Mouse (Mus musculus) lung, postnatal 25 days (tissue): ENCODE measurements at regions not wholly inside any gene's neighbourhood (a gene's known extent, or its start where the extent isn't known, plus 50 kb on each side); places are given as distances from the start of the nearest gene placed in this dataset.

Experiments used
- DNase-seq: peaks from one replicate; pipeline ENCODE4 v3.0.0; 2022; ENCODE audit warnings: low spot score

DNA sequence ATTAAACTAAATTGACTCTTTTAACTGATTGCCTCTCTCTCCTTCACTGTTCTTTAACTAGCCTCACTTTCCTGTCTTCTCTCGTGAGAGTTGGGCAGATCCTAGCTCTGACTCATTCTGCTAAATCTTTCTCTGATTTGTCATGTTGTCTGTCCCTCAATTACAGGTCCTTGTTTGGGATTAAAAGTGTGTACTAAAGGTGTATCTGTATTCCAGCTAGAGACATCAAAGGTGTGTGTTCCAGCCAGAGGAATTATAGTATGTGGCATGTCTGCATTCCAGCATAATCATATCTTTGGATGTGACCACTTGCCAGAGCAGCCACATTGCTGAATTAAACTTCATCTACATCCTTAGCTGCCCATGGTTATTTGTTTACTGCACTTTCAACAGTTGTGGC is 167.5 kb upstream of the Fam83b start:
- peak; percentile 7 for DNase-seq

GRCm38 (mm10) chr9:76733812-76734211 is 166.9 kb upstream of the Fam83b start:
- no peak for DNase-seq

DNA sequence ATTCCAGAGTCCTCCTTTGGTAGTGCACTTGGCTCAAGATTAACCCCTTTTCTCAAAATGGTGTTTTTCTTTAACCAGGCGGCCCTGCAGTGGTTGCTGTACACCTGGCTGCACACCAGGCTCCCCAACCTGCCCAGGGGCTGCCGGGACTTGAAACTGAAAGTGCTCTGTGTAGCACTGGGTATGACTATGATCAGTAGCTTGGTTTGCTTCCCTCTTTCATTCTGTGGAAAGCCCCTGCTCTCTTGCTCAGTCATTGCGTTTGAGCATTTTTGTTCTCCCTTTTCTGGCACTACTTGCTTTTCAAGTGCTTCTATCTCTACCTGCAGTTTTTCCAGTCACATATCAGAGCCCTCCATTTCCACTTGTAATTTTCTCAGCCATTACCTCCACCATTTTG is 156.0 kb upstream of the Fam83b start:
- DNase-seq, result no peak

DNA sequence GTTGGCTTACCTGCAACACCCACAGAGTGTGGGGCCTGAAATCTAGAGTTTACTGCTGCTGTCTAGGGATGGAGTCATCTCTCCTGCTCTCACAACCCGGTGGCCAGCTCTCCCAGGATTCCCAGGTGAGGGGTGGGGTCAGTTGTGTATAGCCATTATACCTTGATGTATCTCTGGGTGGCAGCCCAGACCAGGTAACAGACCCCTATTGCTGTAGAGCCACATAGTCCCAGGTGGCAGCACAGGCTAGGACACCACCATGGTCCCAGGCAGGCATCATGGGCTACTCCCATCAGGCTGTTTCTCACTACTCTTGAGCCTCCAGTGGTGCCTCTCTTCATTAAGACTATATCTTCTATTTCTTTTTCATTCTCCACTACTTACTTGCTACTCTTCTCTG is 148.9 kb upstream of the Fam83b start:
- no peak for DNase-seq

DNA sequence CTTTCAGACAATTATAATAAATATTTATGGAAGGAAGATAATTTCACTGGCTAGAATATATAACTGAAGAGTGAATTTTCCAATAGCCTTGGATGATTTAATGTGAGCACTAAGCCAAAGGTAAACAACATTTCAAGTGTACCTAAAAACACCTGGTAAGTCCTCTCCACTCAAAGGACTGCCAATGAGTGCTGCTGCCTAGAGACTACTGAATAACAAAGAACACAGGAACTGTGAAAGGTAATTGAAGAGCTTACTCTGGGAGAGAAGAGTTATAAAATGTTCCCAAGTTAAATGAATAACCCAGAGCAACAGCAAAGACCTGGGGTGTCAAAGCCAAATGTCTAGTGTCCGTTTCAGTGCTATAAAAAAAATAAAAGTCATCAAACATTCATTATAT is 139.5 kb upstream of the Fam83b start:
- DNase-seq, result peak; percentile 63

GRCm38 (mm10) chr9:76705786-76706185 is 138.9 kb upstream of the Fam83b start:
- no peak for DNase-seq

- DNase-seq, result peak; percentile 77
Observed at GRCm38 (mm10) chr9:76695547-76695946, 128.6 kb upstream of the Fam83b start.

- DNase-seq, result no peak
Observed at GRCm38 (mm10) chr9:76692976-76693375, 126.1 kb upstream of the Fam83b start.

DNA sequence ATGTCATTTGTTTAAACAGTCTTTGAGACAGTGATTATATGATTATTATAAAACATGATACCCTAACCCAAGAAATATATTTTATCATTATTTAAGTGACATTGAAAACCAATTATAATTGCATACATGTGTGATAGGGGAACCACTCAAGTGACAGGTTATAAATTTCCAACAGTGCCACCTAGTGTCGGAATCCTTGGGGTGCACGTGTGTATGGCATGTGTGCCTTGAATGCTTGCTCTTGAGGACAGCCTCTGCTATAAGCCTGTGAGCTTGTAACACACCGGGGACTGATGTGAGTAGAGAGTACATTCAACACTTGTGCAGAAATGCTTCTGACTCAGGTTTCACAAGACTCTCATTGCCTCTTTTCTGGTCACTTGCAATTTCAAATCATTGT is 93.9 kb upstream of the Fam83b start:
- DNase-seq, result peak; percentile 71

GRCm38 (mm10) chr9:76659798-76660197 is 92.9 kb upstream of the Fam83b start:
- no peak for DNase-seq

- no peak for DNase-seq
Observed at GRCm38 (mm10) chr9:76653311-76653710, 86.4 kb upstream of the Fam83b start.

GRCm38 (mm10) chr9:76649484-76649883 is 82.6 kb upstream of the Fam83b start:
- no peak for DNase-seq

DNA sequence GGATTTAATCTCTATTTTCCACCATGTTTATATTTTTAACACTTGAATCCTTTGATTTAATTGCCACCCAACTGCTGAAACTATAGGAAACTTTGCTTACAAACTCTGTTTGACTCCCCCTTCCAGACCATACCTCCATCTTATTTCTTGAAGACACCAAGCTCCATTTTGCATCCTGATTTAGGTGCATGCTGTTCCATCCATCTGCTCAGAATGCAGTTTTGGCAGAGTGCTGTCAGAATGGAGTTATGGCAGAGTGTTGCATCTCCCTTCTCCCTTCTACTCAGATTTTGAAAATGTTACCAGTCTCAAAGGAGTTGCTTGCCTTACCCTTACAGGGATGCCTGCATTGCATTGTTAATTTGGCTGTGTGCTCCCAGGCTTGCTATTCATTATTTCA is 79.5 kb upstream of the Fam83b start:
- DNase-seq, result no peak
